Mouse (Mus musculus): ENCODE results near the gene Gm6034. TPM values are rescaled to one million over a fixed set of nuclear protein-coding genes. Genes with fewer than 3 reads are reported as not detected.
"Not testable (repeated sequence)": the region's sequence is repeated elsewhere in the genome, so short reads cannot be mapped to it uniquely, and the experiment has no call there.

Gm6034 gene
- polyA plus RNA-seq, 1 experiment from 2014 or later: not detected

GRCm38 (mm10) chr17:36093936-36094335 is 51.2 kb downstream of the Gm6034 start:
- H3K4me1 ChIP-seq (ENCODE audit: insufficient read depth, low read depth, low read length): no peaks in the 10 kb centered on the region
- 17% methylated on average over 3 of the region's 3 CpGs for WGBS
- no peak overlapping the region for H3K4me2 ChIP-seq (replicated peaks; ENCODE audit: low read depth, low read length)
- no peaks in the 10 kb centered on the region for H3K36me3 ChIP-seq (ENCODE audit: insufficient read depth, low read length)
- ATAC-seq (no peak), DNase-seq (ENCODE audit: low spot score) (no peak)
- TF ChIP-seq CTCF (IDR thresholded peaks at IDR 0.05): no peak
- no peak for TF ChIP-seq EP300 (IDR thresholded peaks at IDR 0.05)
- H3K9ac ChIP-seq (replicated peaks; ENCODE audit: low read depth): no peak overlapping the region
- no peak overlapping the region for H3K4me3 ChIP-seq (ENCODE audit: low read depth, low read length)
- no peaks in the 10 kb centered on the region for H3K9me3 ChIP-seq (ENCODE audit: low read length)
- H3K27ac ChIP-seq (ENCODE audit: low read length): no peak overlapping the region
- H3K27me3 ChIP-seq (replicated peaks; ENCODE audit: insufficient read depth, low read length): no peaks in the 10 kb centered on the region

- 66% methylated on average over 2 of the region's 2 CpGs for WGBS
- H3K4me3 ChIP-seq (ENCODE audit: low read depth, low read length); H3K9ac ChIP-seq (replicated peaks; ENCODE audit: low read depth); H3K9me3 ChIP-seq (ENCODE audit: low read length); H3K27me3 ChIP-seq (replicated peaks; ENCODE audit: insufficient read depth, low read length); H3K4me2 ChIP-seq (replicated peaks; ENCODE audit: low read depth, low read length); ATAC-seq; H3K36me3 ChIP-seq (ENCODE audit: insufficient read depth, low read length); DNase-seq (ENCODE audit: low spot score); H3K4me1 ChIP-seq (ENCODE audit: insufficient read depth, low read depth, low read length); H3K27ac ChIP-seq (ENCODE audit: low read length): not testable (repeated sequence)
These were observed 56.8 kb downstream of the Gm6034 start for GRCm38 (mm10) chr17:36099603-36100002.

GRCm38 (mm10) chr17:36102091-36102490 is 59.3 kb downstream of the Gm6034 start:
- H3K27ac ChIP-seq (ENCODE audit: low read length); H3K27me3 ChIP-seq (replicated peaks; ENCODE audit: insufficient read depth, low read length); H3K4me2 ChIP-seq (replicated peaks; ENCODE audit: low read depth, low read length); DNase-seq (ENCODE audit: low spot score); H3K9me3 ChIP-seq (ENCODE audit: low read length); H3K36me3 ChIP-seq (ENCODE audit: insufficient read depth, low read length); H3K9ac ChIP-seq (replicated peaks; ENCODE audit: low read depth); ATAC-seq; H3K4me1 ChIP-seq (ENCODE audit: insufficient read depth, low read depth, low read length); H3K4me3 ChIP-seq (ENCODE audit: low read depth, low read length): not testable (repeated sequence)
- 80% methylated on average over 11 of the region's 12 CpGs for WGBS

Other genes starting within 250 kb of the Gm6034 start
- 205 and 234 TPM in 2 replicates for gene Ier3, start 221.3 kb upstream of the Gm6034 start, polyA plus RNA-seq (2015; fragmentation: Nextera tagmentation; extraction: Ambion mirVana)
- 106 and 117 TPM in 2 replicates for gene Flot1, start 219.7 kb upstream of the Gm6034 start, polyA plus RNA-seq (2015; fragmentation: Nextera tagmentation; extraction: Ambion mirVana)
- gene Tubb5, start 204.7 kb upstream of the Gm6034 start, polyA plus RNA-seq (2015; fragmentation: Nextera tagmentation; extraction: Ambion mirVana): 292 and 298 TPM in 2 replicates
- 2.8 and 3.1 TPM in 2 replicates for gene Mdc1, start 201.4 kb upstream of the Gm6034 start, polyA plus RNA-seq (2015; fragmentation: Nextera tagmentation; extraction: Ambion mirVana)
- gene Nrm, start 181.6 kb upstream of the Gm6034 start, polyA plus RNA-seq (2015; fragmentation: Nextera tagmentation; extraction: Ambion mirVana): 21.4 and 22.9 TPM in 2 replicates
- 23.4 and 25.4 TPM in 2 replicates for gene Ppp1r18, start 177.4 kb upstream of the Gm6034 start, polyA plus RNA-seq (2015; fragmentation: Nextera tagmentation; extraction: Ambion mirVana)
- gene Dhx16, start 163.1 kb upstream of the Gm6034 start, polyA plus RNA-seq (2015; fragmentation: Nextera tagmentation; extraction: Ambion mirVana): 22.3 and 25.8 TPM in 2 replicates
- gene 2310061I04Rik, start 145.5 kb upstream of the Gm6034 start, polyA plus RNA-seq (2015; fragmentation: Nextera tagmentation; extraction: Ambion mirVana): 15.9 and 18.5 TPM in 2 replicates
- 19.3 and 24.6 TPM in 2 replicates for gene Atat1, start 132.9 kb upstream of the Gm6034 start, polyA plus RNA-seq (2015; fragmentation: Nextera tagmentation; extraction: Ambion mirVana)
- 40.7 and 44.8 TPM in 2 replicates for gene Mrps18b, start 126.6 kb upstream of the Gm6034 start, polyA plus RNA-seq (2015; fragmentation: Nextera tagmentation; extraction: Ambion mirVana)
- gene Ppp1r10, start 126.5 kb upstream of the Gm6034 start, polyA plus RNA-seq (2015; fragmentation: Nextera tagmentation; extraction: Ambion mirVana): 21.4 and 23.5 TPM in 2 replicates
- gene Abcf1, start 73.2 kb upstream of the Gm6034 start, polyA plus RNA-seq (2015; fragmentation: Nextera tagmentation; extraction: Ambion mirVana): 61.2 and 67.8 TPM in 2 replicates
- gene Gnl1, start 63.1 kb upstream of the Gm6034 start, polyA plus RNA-seq (2015; fragmentation: Nextera tagmentation; extraction: Ambion mirVana): 29.6 and 32.1 TPM in 2 replicates
- gene Prr3, start 62.7 kb upstream of the Gm6034 start, polyA plus RNA-seq (2015; fragmentation: Nextera tagmentation; extraction: Ambion mirVana): 12.6 and 12.9 TPM in 2 replicates
- 2.7 and 3.7 TPM in 2 replicates for gene H2-T24, start 22.4 kb upstream of the Gm6034 start, polyA plus RNA-seq (2015; fragmentation: Nextera tagmentation; extraction: Ambion mirVana)
- gene H2-T23, start 10.1 kb upstream of the Gm6034 start, polyA plus RNA-seq (2015; fragmentation: Nextera tagmentation; extraction: Ambion mirVana): 50.4 and 53.1 TPM in 2 replicates
- gene H2-T22, start 214 bp upstream of the Gm6034 start, polyA plus RNA-seq (2015; fragmentation: Nextera tagmentation; extraction: Ambion mirVana): 23.9 and 24.4 TPM in 2 replicates
- gene Gm11127, start 15.4 kb downstream of the Gm6034 start, polyA plus RNA-seq (2015; fragmentation: Nextera tagmentation; extraction: Ambion mirVana): not detected in 2 replicates
- gene Gm19684, start 78.7 kb downstream of the Gm6034 start, polyA plus RNA-seq (2015; fragmentation: Nextera tagmentation; extraction: Ambion mirVana): not detected in 2 replicates
- gene Gm7030, start 86.5 kb downstream of the Gm6034 start, polyA plus RNA-seq (2015; fragmentation: Nextera tagmentation; extraction: Ambion mirVana): not detected in 2 replicates
- gene Gm8909, start 125.6 kb downstream of the Gm6034 start, polyA plus RNA-seq (2015; fragmentation: Nextera tagmentation; extraction: Ambion mirVana): 6.7 and 9.6 TPM in 2 replicates
- 0.12 TPM in 2 replicates for gene H2-T3, start 147.3 kb downstream of the Gm6034 start, polyA plus RNA-seq (2015; fragmentation: Nextera tagmentation; extraction: Ambion mirVana)
- gene Rpp21, start 215.1 kb downstream of the Gm6034 start, polyA plus RNA-seq (2015; fragmentation: Nextera tagmentation; extraction: Ambion mirVana): 129 and 146 TPM in 2 replicates
- 9.2 and 10.4 TPM in 2 replicates for gene Trim39, start 229.3 kb downstream of the Gm6034 start, polyA plus RNA-seq (2015; fragmentation: Nextera tagmentation; extraction: Ambion mirVana)
- not detected in 2 replicates for gene H2-M10.2, start 243.5 kb downstream of the Gm6034 start, polyA plus RNA-seq (2015; fragmentation: Nextera tagmentation; extraction: Ambion mirVana)

Data from lung, postnatal 0 days (tissue).